Mouse (Mus musculus): ENCODE results near the gene Uap1l1.

- TF ChIP-seq POLR2A (IDR thresholded peaks at IDR 0.05; ENCODE audit: borderline replicate concordance, low read depth, low read length) (no peak), CTCF (IDR thresholded peaks at IDR 0.05; ENCODE audit: low read depth, low read length) (no peak)
These were observed 46.3 kb downstream of the Uap1l1 start, which contains the start of gene Grin1 for GRCm38 (mm10) chr2:25318971-25319773.
